Mouse (Mus musculus) intestine, embryonic 15.5 days (tissue): ENCODE measurements at regions not wholly inside any gene's neighbourhood (a gene's known extent, or its start where the extent isn't known, plus 50 kb on each side); places are given as distances from the start of the nearest gene placed in this dataset.

Source experiments
- ATAC-seq: fragments of 200-750 bp; cut with Nextera tagmentation; 2 replicates; pipeline ENCODE4 v1.8.0; 2017; ENCODE audit warnings: moderate TSS enrichment, moderate library complexity
- H3K27ac ChIP-seq: fragments of 300-500 bp; sonication (generic); 2 replicates; pipeline ENCODE4 v1.5.1; 2015; ENCODE audit warnings: mild to moderate bottlenecking, inconsistent platforms
- H3K27me3 ChIP-seq: fragments of 300-500 bp; sonication (generic); replicated peaks from 2 replicates; pipeline ENCODE4 v1.6.1; 2015; ENCODE audit warnings: inconsistent platforms
- H3K36me3 ChIP-seq: fragments of 300-500 bp; sonication (generic); 2 replicates; pipeline ENCODE4 v1.6.1; 2015; ENCODE audit warnings: inconsistent platforms
- H3K4me1 ChIP-seq: fragments of 300-500 bp; sonication (generic); replicated peaks from 2 replicates; pipeline ENCODE4 v1.6.1; 2015; ENCODE audit warnings: inconsistent platforms
- H3K4me2 ChIP-seq: fragments of 300-500 bp; sonication (generic); replicated peaks from 2 replicates; pipeline ENCODE4 v1.6.1; 2015; ENCODE audit warnings: mild to moderate bottlenecking, inconsistent platforms
- H3K4me3 ChIP-seq: fragments of 300-500 bp; sonication (generic); replicated peaks from 2 replicates; pipeline ENCODE4 v1.5.1; 2015; ENCODE audit warnings: inconsistent platforms
- H3K9ac ChIP-seq: fragments of 300-500 bp; sonication (generic); 2 replicates; pipeline ENCODE4 v1.6.1; 2015; ENCODE audit warnings: inconsistent platforms
- H3K9me3 ChIP-seq: fragments of 300-500 bp; sonication (generic); 2 replicates; pipeline ENCODE4 v1.6.1; 2016; ENCODE audit warnings: inconsistent platforms
- WGBS: fragments of 180-500 bp; shearing (Covaris S2); methylation state at CpG from one replicate; pipeline ENCODE4 v1.1.7; 2015; 5-methylcytosine and 5-hydroxymethylcytosine counted together

- no peaks in the 10 kb centered on the region for H3K4me1 ChIP-seq
- 68% methylated on average over 1 of the region's 1 CpGs for WGBS
- ATAC-seq = no peak
These were observed 148.5 kb upstream of the Cdkn2b start for GRCm38 (mm10) chr4:89459346-89459666.

GRCm38 (mm10) chr4:89458628-89459345 is 147.9 kb upstream of the Cdkn2b start:
- H3K36me3 ChIP-seq = no peaks in the 10 kb centered on the region
- H3K9me3 ChIP-seq = no peaks in the 10 kb centered on the region
- ATAC-seq = no peak
- no peaks in the 10 kb centered on the region for H3K27me3 ChIP-seq
- WGBS = 54% methylated on average over 2 of the region's 2 CpGs
- no peak overlapping the region for H3K27ac ChIP-seq
- H3K4me1 ChIP-seq = no peaks in the 10 kb centered on the region
- H3K4me3 ChIP-seq = no peak overlapping the region
- H3K4me2 ChIP-seq = no peak overlapping the region
- no peak overlapping the region for H3K9ac ChIP-seq

More at GRCm38 (mm10) chr4:89459346-89459666, 148.5 kb upstream of the Cdkn2b start:
- Histone ChIP-seq H3K9me3 (no peaks in the 10 kb centered on the region), H3K27ac (no peak overlapping the region), H3K9ac (no peak overlapping the region), H3K36me3 (no peaks in the 10 kb centered on the region), H3K27me3 (no peaks in the 10 kb centered on the region), H3K4me2 (no peak overlapping the region), H3K4me3 (no peak overlapping the region)

- H3K27me3 ChIP-seq = no peaks in the 10 kb centered on the region
- 84% methylated on average over 2 of the region's 2 CpGs for whole genome bisulfite sequencing
- no peaks in the 10 kb centered on the region for H3K4me1 ChIP-seq
- H3K9me3 ChIP-seq = no peaks in the 10 kb centered on the region
- no peak overlapping the region for H3K4me3 ChIP-seq
- no peak overlapping the region for H3K9ac ChIP-seq
- no peak overlapping the region for H3K27ac ChIP-seq
- no peak overlapping the region for H3K4me2 ChIP-seq
- H3K36me3 ChIP-seq = no peaks in the 10 kb centered on the region
- ATAC-seq = no peak
These were observed 147.0 kb upstream of the Cdkn2b start for GRCm38 (mm10) chr4:89457861-89458260.

GRCm38 (mm10) chr4:89454926-89455325 is 144.1 kb upstream of the Cdkn2b start:
- Histone ChIP-seq H3K9ac (no peak overlapping the region), H3K9me3 (no peaks in the 10 kb centered on the region), H3K4me3 (no peak overlapping the region), H3K27ac (no peak overlapping the region), H3K36me3 (no peaks in the 10 kb centered on the region), H3K4me1 (no peaks in the 10 kb centered on the region), H3K27me3 (no peaks in the 10 kb centered on the region), H3K4me2 (no peak overlapping the region)
- no peak for ATAC-seq
- WGBS = 90% methylated on average over 5 of the region's 5 CpGs

- ATAC-seq = no peak
These were observed 142.2 kb upstream of the Cdkn2b start for GRCm38 (mm10) chr4:89453051-89453450.

GRCm38 (mm10) chr4:89451741-89452140 is 140.9 kb upstream of the Cdkn2b start:
- Histone ChIP-seq H3K4me2 (no peak overlapping the region), H3K36me3 (no peaks in the 10 kb centered on the region), H3K27ac (no peak overlapping the region), H3K4me3 (no peak overlapping the region), H3K4me1 (no peaks in the 10 kb centered on the region), H3K9ac (no peak overlapping the region), H3K27me3 (no peaks in the 10 kb centered on the region), H3K9me3 (no peaks in the 10 kb centered on the region)
- peak; percentile 84 for ATAC-seq
- WGBS = 17% methylated on average over 2 of the region's 2 CpGs

More at GRCm38 (mm10) chr4:89453051-89453450, 142.2 kb upstream of the Cdkn2b start:
- no peak overlapping the region for H3K27ac ChIP-seq
- no peaks in the 10 kb centered on the region for H3K36me3 ChIP-seq
- H3K4me1 ChIP-seq = no peaks in the 10 kb centered on the region
- no peak overlapping the region for H3K9ac ChIP-seq
- H3K4me3 ChIP-seq = no peak overlapping the region
- no peaks in the 10 kb centered on the region for H3K27me3 ChIP-seq
- H3K4me2 ChIP-seq = no peak overlapping the region
- H3K9me3 ChIP-seq = no peaks in the 10 kb centered on the region

- WGBS = 65% methylated on average over 8 of the region's 8 CpGs
- Histone ChIP-seq H3K27me3 (no peaks in the 10 kb centered on the region), H3K9ac (no peak overlapping the region), H3K4me3 (no peak overlapping the region), H3K9me3 (no peaks in the 10 kb centered on the region), H3K27ac (no peak overlapping the region), H3K36me3 (no peaks in the 10 kb centered on the region), H3K4me2 (no peak overlapping the region), H3K4me1 (no peaks in the 10 kb centered on the region)
- ATAC-seq = no peak
These were observed 136.1 kb upstream of the Cdkn2b start for GRCm38 (mm10) chr4:89446765-89447487.

- peak; percentile 28 for ATAC-seq
- Histone ChIP-seq H3K36me3 (no peaks in the 10 kb centered on the region), H3K9ac (no peak overlapping the region), H3K4me1 (no peaks in the 10 kb centered on the region), H3K9me3 (no peaks in the 10 kb centered on the region), H3K27ac (no peak overlapping the region), H3K4me3 (no peak overlapping the region), H3K27me3 (no peaks in the 10 kb centered on the region), H3K4me2 (no peak overlapping the region)
- WGBS = 55% methylated on average over 6 of the region's 6 CpGs
These were observed 135.4 kb upstream of the Cdkn2b start for GRCm38 (mm10) chr4:89446156-89446716.

- WGBS = 31% methylated on average over 11 of the region's 11 CpGs
- Histone ChIP-seq H3K4me1 (no peaks in the 10 kb centered on the region), H3K9me3 (no peaks in the 10 kb centered on the region), H3K4me2 (peak overlapping the region; percentile 30; the same call in 1 of the 2 replicates), H3K4me3 (no peak overlapping the region), H3K36me3 (no peaks in the 10 kb centered on the region), H3K27ac (0 out of 2 replicates have a peak overlapping the region, but pooled peaks have one; percentile 36), H3K9ac (no peak overlapping the region), H3K27me3 (no peaks in the 10 kb centered on the region)
- peak; percentile 93 for ATAC-seq
These were observed 134.6 kb upstream of the Cdkn2b start for GRCm38 (mm10) chr4:89445214-89446155.

- Histone ChIP-seq H3K36me3 (no peaks in the 10 kb centered on the region), H3K9ac (no peak overlapping the region), H3K27ac (no peak overlapping the region), H3K4me2 (no peak overlapping the region), H3K4me1 (no peaks in the 10 kb centered on the region), H3K4me3 (no peak overlapping the region), H3K9me3 (no peaks in the 10 kb centered on the region), H3K27me3 (no peaks in the 10 kb centered on the region)
- ATAC-seq = no peak
- WGBS = 58% methylated on average over 1 of the region's 1 CpGs
These were observed 131.7 kb upstream of the Cdkn2b start for GRCm38 (mm10) chr4:89442526-89442925.

- no peaks in the 10 kb centered on the region for H3K36me3 ChIP-seq
- H3K27me3 ChIP-seq = no peaks in the 10 kb centered on the region
- H3K4me3 ChIP-seq = no peak overlapping the region
- no peak for ATAC-seq
- no peak overlapping the region for H3K9ac ChIP-seq
- WGBS = 77% methylated on average over 3 of the region's 3 CpGs
- no peak overlapping the region for H3K4me2 ChIP-seq
- no peaks in the 10 kb centered on the region for H3K9me3 ChIP-seq
- H3K27ac ChIP-seq = no peak overlapping the region
- H3K4me1 ChIP-seq = no peaks in the 10 kb centered on the region
These were observed 130.0 kb upstream of the Cdkn2b start for GRCm38 (mm10) chr4:89440821-89441220.

- Histone ChIP-seq H3K4me3 (no peak overlapping the region), H3K27ac (no peak overlapping the region), H3K27me3 (no peaks in the 10 kb centered on the region), H3K4me1 (no peaks in the 10 kb centered on the region), H3K36me3 (no peaks in the 10 kb centered on the region), H3K9ac (no peak overlapping the region), H3K4me2 (no peak overlapping the region), H3K9me3 (no peaks in the 10 kb centered on the region)
- WGBS = 60% methylated on average over 4 of the region's 4 CpGs
- ATAC-seq = no peak
These were observed 129.5 kb upstream of the Cdkn2b start for GRCm38 (mm10) chr4:89440326-89440725.
